ENCODE assay signal across 16 mouse cellular contexts in genomic region chr8:95549871-95550829, GRCm38 (mm10). TPM values are rescaled to one million over a fixed set of nuclear protein-coding genes. Genes with fewer than 3 reads are reported as not detected.
DNase-seq lines count a peak whose midpoint lies in the region.
"Had no signal": no experiment of that assay in that cellular context is flagged by ENCODE, and none has a peak within 500 bp of the region (broad histone marks: within the 10 kb centered on the region; RNA-seq: fewer than 3 reads in every experiment).

No protein-coding gene starts in this region.

- DNase-seq in cerebellum, postnatal 14 days: peak; percentile 43 to 63
- DNase-seq in cerebellum, adult 11 months: no peak
- peak; percentile 58 to 71 for DNase-seq in right cerebral cortex, postnatal 10 days (ENCODE audit: low spot score in 2 of 2)
- no peak for DNase-seq in right cerebral cortex, adult 18-20 months
- DNase-seq in mesoderm, embryonic 11.5 days (ENCODE audit: low read depth, low spot score): peak; percentile 16
- DNase-seq in retina, postnatal 1 day: peak; percentile 43
- no peak for DNase-seq in natural killer cell, adult 2 months (ENCODE audit: low spot score in 2 of 2)
- no peak for DNase-seq in frontal cortex, adult 2 months (ENCODE audit: extremely low spot score in 1 of 2, low spot score in 1 of 2)
- DNase-seq: cerebellum, postnatal 36 days; heart, postnatal 10 days; lung, embryonic 14.5 days; thymus, postnatal 25 days had no signal

RNA-seq across cellular contexts. Expression of gene Ccdc113, which starts 16.3 kb away (rescaled TPM):
- polyA plus RNA-seq in frontal cortex, adult 2 months (2012; rRNA removed): 2.0 and 2.2 TPM in 2 replicates
- polyA plus RNA-seq: erythroblast, embryonic 14.5 days; limb, embryonic 10.5 days; myocyte had no signal

RNA-seq across cellular contexts. Expression of gene Prss54, which starts 26.0 kb away (rescaled TPM):
- polyA plus RNA-seq in frontal cortex, adult 2 months (2012; rRNA removed): 0.10 and 0.15 TPM in 2 replicates
- polyA plus RNA-seq: erythroblast, embryonic 14.5 days; kidney, postnatal 0 days; limb, embryonic 10.5 days; lung, embryonic 14.5 days; myocyte had no signal

Comparison
In these comparisons a context has a peak if more than half of its experiments do, and no peak if none do; other contexts are left out.
1. DNase-seq: peak in cerebellum, postnatal 14 days (2 of 2), right cerebral cortex, postnatal 10 days (2 of 2), mesoderm, embryonic 11.5 days (single experiment) and retina, postnatal 1 day (single experiment); none in cerebellum, adult 11 months (single experiment), right cerebral cortex, adult 18-20 months (single experiment), natural killer cell, adult 2 months (0 of 2) and frontal cortex, adult 2 months (0 of 2).